Comparison of ENCODE assay signal across 8 mouse cellular contexts in genomic region chr3:88145411-88145782, GRCm38 (mm10). TPM values are rescaled to one million over a fixed set of nuclear protein-coding genes. Genes with fewer than 3 reads are reported as not detected.
A peak's percentile ranks its signal among the peaks of the same experiment; 100 is the strongest.
DNase-seq lines count a peak whose midpoint lies in the region; ATAC-seq and TF ChIP-seq lines count a peak whose summit lies in the region.

No protein-coding gene starts in this region.

- H3K36me3 ChIP-seq in lung, postnatal 0 days (ENCODE audit: insufficient read depth, low read length): no peaks in the 10 kb centered on the region
- no peaks in the 10 kb centered on the region for H3K36me3 ChIP-seq in intestine, embryonic 14.5 days (ENCODE audit: control insufficient read depth, insufficient read depth, low read length)
- H3K36me3 ChIP-seq in neural tube, embryonic 15.5 days: no peaks in the 10 kb centered on the region

- peak; percentile 4 for DNase-seq in lung, postnatal 0 days (ENCODE audit: low spot score)
- no peak for DNase-seq in lung, postnatal 25 days (ENCODE audit: low spot score)
- peak; percentile 47 for DNase-seq in gastrocnemius, postnatal 10 days
- no peak for DNase-seq in intestine, embryonic 14.5 days (ENCODE audit: low spot score)
- no peak for DNase-seq in ovary, postnatal 36 days (ENCODE audit: low spot score)

- TF ChIP-seq CTCF in lung, postnatal 0 days (IDR thresholded peaks at IDR 0.05): no peak
- TF ChIP-seq CTCF in bone marrow macrophage, adult 2 months (IDR thresholded peaks at IDR 0.05; ENCODE audit: low read depth, low read length): no peak

- 40% methylated on average over 4 of the region's 4 CpGs for WGBS in lung, postnatal 0 days
- WGBS in intestine, embryonic 14.5 days: 37% methylated on average over 3 of the region's 4 CpGs
- WGBS in neural tube, embryonic 15.5 days: 23% methylated on average over 4 of the region's 4 CpGs

- TF ChIP-seq POLR2A in bone marrow macrophage, adult 2 months (IDR thresholded peaks at IDR 0.05; ENCODE audit: borderline replicate concordance, low read depth, low read length): no peak

- no peak for TF ChIP-seq EP300 in lung, postnatal 0 days (IDR thresholded peaks at IDR 0.05)

- H3K4me3 ChIP-seq in lung, postnatal 0 days (ENCODE audit: low read depth, low read length): 0 out of 2 replicates have a peak overlapping the region, but pooled peaks have one; percentile 5
- H3K4me3 ChIP-seq in bone marrow macrophage, adult 2 months (ENCODE audit: insufficient read depth, low read length): peak overlapping the region; percentile 80
- H3K4me3 ChIP-seq in intestine, embryonic 14.5 days (ENCODE audit: low read depth, low read length): peak overlapping the region; percentile 87; the same call in 1 of the 2 replicates
- H3K4me3 ChIP-seq in neural tube, embryonic 15.5 days (replicated peaks): peak overlapping the region; percentile 82; the same call in 1 of the 2 replicates

- no peak overlapping the region; the same call in 1 of the 2 replicates for H3K9ac ChIP-seq in lung, postnatal 0 days (replicated peaks; ENCODE audit: low read depth)
- 0 out of 2 replicates have a peak overlapping the region, but pooled peaks have one; percentile 1 for H3K9ac ChIP-seq in intestine, embryonic 14.5 days (ENCODE audit: low read length)
- 0 out of 2 replicates have a peak overlapping the region, but pooled peaks have one; percentile 0 for H3K9ac ChIP-seq in neural tube, embryonic 15.5 days (replicated peaks)

- no peaks in the 10 kb centered on the region for H3K27me3 ChIP-seq in lung, postnatal 0 days (replicated peaks; ENCODE audit: insufficient read depth, low read length)
- no peaks in the 10 kb centered on the region for H3K27me3 ChIP-seq in intestine, embryonic 14.5 days (replicated peaks; ENCODE audit: control insufficient read depth, insufficient read depth, low read length)
- H3K27me3 ChIP-seq in neural tube, embryonic 15.5 days (replicated peaks): peaks cover 7% of the 10 kb centered on the region

- peak overlapping the region; percentile 78 for H3K4me2 ChIP-seq in lung, postnatal 0 days (replicated peaks; ENCODE audit: low read depth, low read length)
- H3K4me2 ChIP-seq in intestine, embryonic 14.5 days (ENCODE audit: low read length): peak overlapping the region; percentile 97
- H3K4me2 ChIP-seq in neural tube, embryonic 15.5 days: peak overlapping the region; percentile 94

- ATAC-seq in lung, postnatal 0 days: no peak
- ATAC-seq in intestine, embryonic 14.5 days (replicated peaks; ENCODE audit: low FRiP score, low TSS enrichment, low read depth): no peak
- ATAC-seq in neural tube, embryonic 15.5 days (ENCODE audit: low FRiP score): no peak
- no peak for ATAC-seq in megakaryocyte-erythroid progenitor cell, adult 5-6 weeks (replicated peaks; ENCODE audit: low FRiP score, low TSS enrichment, poor library complexity, severe bottlenecking)

- no peaks in the 10 kb centered on the region for H3K9me3 ChIP-seq in lung, postnatal 0 days (ENCODE audit: low read length)
- no peaks in the 10 kb centered on the region for H3K9me3 ChIP-seq in intestine, embryonic 14.5 days (ENCODE audit: control insufficient read depth, low read length)
- no peaks in the 10 kb centered on the region for H3K9me3 ChIP-seq in neural tube, embryonic 15.5 days (replicated peaks)

- no peak overlapping the region; the same call in 1 of the 2 replicates for H3K27ac ChIP-seq in lung, postnatal 0 days (ENCODE audit: low read length)
- no peak overlapping the region for H3K27ac ChIP-seq in bone marrow macrophage, adult 2 months (ENCODE audit: insufficient read depth, low read depth, low read length)
- peak overlapping the region; percentile 1; the same call in 1 of the 2 replicates for H3K27ac ChIP-seq in intestine, embryonic 14.5 days (ENCODE audit: low read depth)
- H3K27ac ChIP-seq in neural tube, embryonic 15.5 days (replicated peaks): no peak overlapping the region

- peaks cover 59% of the 10 kb centered on the region for H3K4me1 ChIP-seq in lung, postnatal 0 days (ENCODE audit: insufficient read depth, low read depth, low read length)
- H3K4me1 ChIP-seq in bone marrow macrophage, adult 2 months (ENCODE audit: control insufficient read depth, insufficient read depth, low read length): peaks cover 68% of the 10 kb centered on the region
- H3K4me1 ChIP-seq in intestine, embryonic 14.5 days (replicated peaks; ENCODE audit: control insufficient read depth, insufficient read depth, low read length): peaks cover 83% of the 10 kb centered on the region
- H3K4me1 ChIP-seq in neural tube, embryonic 15.5 days: peaks cover 85% of the 10 kb centered on the region

RNA-seq across cellular contexts. Expression of gene Mef2d, which starts 3.2 kb away (rescaled TPM):
- polyA plus RNA-seq in lung, postnatal 0 days (2015; fragmentation: Nextera tagmentation; extraction: Ambion mirVana): 14.4 and 15.4 TPM in 2 replicates
- 84.5 and 98.1 TPM in 2 replicates for polyA plus RNA-seq in bone marrow macrophage, adult 2 months (2012; ENCODE audit: insufficient read depth, insufficient read length, missing spikeins)
- 100 to 1,000 TPM; 148 to 163 TPM for total RNA-seq in gastrocnemius, postnatal 10 days (2021)
- polyA plus RNA-seq in intestine, embryonic 14.5 days (2014; fragmentation: Nextera tagmentation; extraction: Ambion mirVana): 23.4 and 23.8 TPM in 2 replicates
- polyA plus RNA-seq in neural tube, embryonic 15.5 days (2015; fragmentation: Nextera tagmentation; extraction: Ambion mirVana): 14.3 and 20.3 TPM in 2 replicates
- 91.9 and 97.4 TPM in 2 replicates for total RNA-seq in megakaryocyte-erythroid progenitor cell, adult 5-6 weeks (2014; fragmentation: Nextera tagmentation)
- total RNA-seq in megakaryocyte-erythroid progenitor cell, adult 5-6 weeks (2017): 19.7 and 50.5 TPM in 2 replicates

Comparison
In these comparisons a context has a peak if more than half of its experiments do, and no peak if none do; other contexts are left out.
1. DNase-seq: peak in lung, postnatal 0 days (single experiment) and gastrocnemius, postnatal 10 days (single experiment); none in lung, postnatal 25 days (single experiment), intestine, embryonic 14.5 days (single experiment) and ovary, postnatal 36 days (single experiment).
2. H3K4me3 ChIP-seq: peak in every context shown above with its lines; median percentile 87 in intestine, embryonic 14.5 days; 82 in neural tube, embryonic 15.5 days; 80 in bone marrow macrophage, adult 2 months; 5 in lung, postnatal 0 days.
3. Peak in every context shown above with its lines, with median percentiles within 50 percentile points of each other: H3K4me2 ChIP-seq.